Mouse (Mus musculus) cortical plate, adult 2 months (tissue): ENCODE results near the gene Eras.

Experiments
- CTCF ChIP-seq: fragments of 200-500 bp; IDR thresholded peaks from 2 replicates; pipeline ENCODE4 v1.5.1; 2011; ENCODE audit warnings: mild to moderate bottlenecking, control low read depth, low read length; ENCODE audit not compliant: insufficient read depth; ENCODE audit errors: extremely low read depth
- POLR2A ChIP-seq: fragments of 200-500 bp; IDR thresholded peaks from 2 replicates; pipeline ENCODE4 v1.6.1; 2011; ENCODE audit warnings: mild to moderate bottlenecking, low read length, control low read depth; ENCODE audit not compliant: insufficient read depth; ENCODE audit errors: extremely low read depth

DNA sequence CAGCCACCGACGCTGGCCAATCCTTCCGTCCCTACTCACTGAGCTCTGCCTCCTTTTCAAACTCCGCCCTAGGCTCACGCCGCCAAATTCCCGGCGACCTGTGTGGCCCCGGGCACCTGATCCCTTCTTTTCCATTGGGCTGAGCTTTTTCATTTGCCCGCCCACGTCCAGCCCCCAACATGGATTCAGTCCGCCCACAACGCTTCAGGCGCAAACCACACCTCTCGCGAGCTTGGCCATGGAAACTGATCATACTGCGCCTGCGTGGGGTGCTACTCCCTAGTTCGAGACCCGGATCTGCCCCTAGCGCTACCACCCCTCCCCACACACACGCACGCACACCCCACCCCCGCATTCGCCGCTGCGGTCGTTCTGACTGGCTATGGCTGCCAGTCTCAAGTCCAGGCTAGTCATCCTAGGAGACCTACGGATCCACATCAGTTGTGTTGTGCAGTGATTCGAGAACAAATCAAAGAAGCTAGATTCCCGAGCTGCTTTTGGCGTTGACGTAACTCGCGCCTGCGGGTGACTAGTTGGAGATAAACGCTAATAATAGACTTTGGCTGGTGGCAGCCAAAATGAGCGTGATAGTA lies 19.6 kb upstream of the Eras start:
- TF ChIP-seq POLR2A, result 0 out of 2 replicates have a peak, but pooled peaks have one; percentile 35
- TF ChIP-seq CTCF, result no peak
